Mouse (Mus musculus) spleen, adult 2 months (tissue): Measurements from ENCODE around the gene Ubac2.

Experiments
- CTCF ChIP-seq: fragments of 200-500 bp; IDR thresholded peaks from 2 replicates; pipeline ENCODE4 v1.5.1; 2011; ENCODE audit warnings: mild to moderate bottlenecking, inconsistent platforms; ENCODE audit not compliant: insufficient read depth, insufficient read length, insufficient replicate concordance; ENCODE audit errors: extremely low read depth
- POLR2A ChIP-seq: fragments of 200-500 bp; IDR thresholded peaks from 2 replicates; pipeline ENCODE4 v1.6.1; 2011; ENCODE audit warnings: low read depth, low read length, inconsistent platforms

DNA sequence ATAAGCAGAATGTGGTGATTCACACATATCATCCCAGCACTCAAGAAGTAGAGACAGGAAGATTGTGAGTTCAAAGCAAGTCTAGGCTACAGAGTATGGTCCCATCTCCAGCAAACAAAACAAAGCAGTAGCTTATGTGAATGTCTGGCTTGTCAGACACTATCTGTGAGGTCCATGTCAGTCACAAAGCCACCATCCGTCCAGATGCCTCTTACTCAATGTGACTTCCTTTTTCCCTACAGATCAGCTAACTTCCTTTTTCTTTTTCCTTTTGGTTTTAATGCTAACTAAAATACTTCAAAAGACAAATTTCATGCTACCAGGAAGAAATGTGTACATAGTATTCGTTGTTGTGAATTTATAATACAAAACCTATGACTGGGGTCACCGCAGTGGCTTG lies 107.1 kb downstream of the Ubac2 start:
- no peak for TF ChIP-seq CTCF
- no peak for TF ChIP-seq POLR2A
